ENCODE assay signal across 26 mouse cellular contexts in genomic region chr1:55686261-55686660, GRCm38 (mm10).
DNase-seq lines count a peak whose midpoint lies in the region; ATAC-seq and TF ChIP-seq lines count a peak whose summit lies in the region.
"Had no signal": no experiment of that assay in that cellular context is flagged by ENCODE, and none has a peak within 500 bp of the region (broad histone marks: within the 10 kb centered on the region; RNA-seq: fewer than 3 reads in every experiment).

No protein-coding gene starts in this region.

- H3K4me1 ChIP-seq in midbrain, postnatal 0 days (ENCODE audit: insufficient read depth, low read length) = no peaks in the 10 kb centered on the region
- H3K4me1 ChIP-seq in midbrain, embryonic 11.5 days (ENCODE audit: control insufficient read depth, insufficient read depth, low read length) = no peaks in the 10 kb centered on the region; the same call in 1 of the 2 replicates
- H3K4me1 ChIP-seq in heart, embryonic 10.5 days = no peaks in the 10 kb centered on the region
- H3K4me1 ChIP-seq: embryonic facial prominence, embryonic 10.5 days; embryonic facial prominence, embryonic 12.5 days; forebrain, embryonic 13.5 days; forebrain, embryonic 15.5 days had no signal

- no peak for TF ChIP-seq CTCF in midbrain, postnatal 0 days (IDR thresholded peaks at IDR 0.05)

- H3K9ac ChIP-seq in midbrain, postnatal 0 days (replicated peaks; ENCODE audit: low read length, poor library complexity, severe bottlenecking) = no peak overlapping the region
- H3K9ac ChIP-seq in midbrain, embryonic 11.5 days (ENCODE audit: low read length) = no peak overlapping the region
- H3K9ac ChIP-seq: embryonic facial prominence, embryonic 12.5 days; forebrain, embryonic 13.5 days; forebrain, embryonic 15.5 days; forebrain, postnatal 0 days had no signal

- WGBS in midbrain, postnatal 0 days = 74% methylated on average over 5 of the region's 5 CpGs
- 77% methylated on average over 5 of the region's 5 CpGs for WGBS in midbrain, embryonic 11.5 days
- 83% methylated on average over 5 of the region's 5 CpGs for WGBS in heart, embryonic 10.5 days

- no peak overlapping the region for H3K4me2 ChIP-seq in midbrain, postnatal 0 days (ENCODE audit: low read depth, low read length, poor library complexity, severe bottlenecking)
- no peak overlapping the region for H3K4me2 ChIP-seq in midbrain, embryonic 11.5 days
- H3K4me2 ChIP-seq: embryonic facial prominence, embryonic 12.5 days; forebrain, embryonic 13.5 days; forebrain, embryonic 15.5 days had no signal

- H3K27ac ChIP-seq in midbrain, postnatal 0 days (ENCODE audit: low read depth, low read length) = no peak overlapping the region
- no peak overlapping the region for H3K27ac ChIP-seq in midbrain, embryonic 11.5 days (ENCODE audit: low read depth, low read length)
- H3K27ac ChIP-seq in heart, embryonic 10.5 days = no peak overlapping the region
- H3K27ac ChIP-seq: embryonic facial prominence, embryonic 10.5 days; embryonic facial prominence, embryonic 12.5 days; forebrain, embryonic 13.5 days; forebrain, embryonic 15.5 days had no signal

- no peaks in the 10 kb centered on the region for H3K9me3 ChIP-seq in midbrain, postnatal 0 days (ENCODE audit: low read length)
- no peaks in the 10 kb centered on the region for H3K9me3 ChIP-seq in midbrain, embryonic 11.5 days (ENCODE audit: control insufficient read depth, low read length)
- no peaks in the 10 kb centered on the region for H3K9me3 ChIP-seq in heart, embryonic 10.5 days
- H3K9me3 ChIP-seq: embryonic facial prominence, embryonic 10.5 days; embryonic facial prominence, embryonic 12.5 days; forebrain, embryonic 13.5 days; forebrain, embryonic 15.5 days; G1E had no signal

- H3K36me3 ChIP-seq in midbrain, postnatal 0 days (ENCODE audit: insufficient read depth, low read length) = no peaks in the 10 kb centered on the region
- H3K36me3 ChIP-seq in midbrain, embryonic 11.5 days (ENCODE audit: control insufficient read depth, insufficient read depth, low read length) = no peaks in the 10 kb centered on the region
- no peaks in the 10 kb centered on the region for H3K36me3 ChIP-seq in heart, embryonic 10.5 days
- H3K36me3 ChIP-seq: embryonic facial prominence, embryonic 10.5 days; embryonic facial prominence, embryonic 12.5 days; forebrain, embryonic 15.5 days; G1E had no signal

- DNase-seq in cerebellum, postnatal 10 days = peak; percentile 41 to 60
- DNase-seq in cerebellum, adult 11-12 months = no peak
- DNase-seq in midbrain, postnatal 0 days (ENCODE audit: low spot score) = peak; percentile 58
- no peak for DNase-seq in midbrain, embryonic 11.5 days (ENCODE audit: low spot score, missing footprints)
- DNase-seq in retina, postnatal 1 day = peak; percentile 65
- no peak for DNase-seq in heart, embryonic 10.5 days (ENCODE audit: low spot score)
- DNase-seq: adrenal gland, adult 8-10 months; adrenal gland, postnatal 14 days; adrenal gland, postnatal 36 days; B cell, adult 2 months; cerebellum, adult 18-20 months; cerebellum, adult 8-10 months; cerebellum, adult 9-11 months; cerebellum, postnatal 25 days; forebrain, postnatal 0 days had no signal

- H3K27me3 ChIP-seq in midbrain, postnatal 0 days (ENCODE audit: insufficient read depth, low read length) = no peaks in the 10 kb centered on the region
- H3K27me3 ChIP-seq in midbrain, embryonic 11.5 days (ENCODE audit: control insufficient read depth, insufficient read depth, low read length) = no peaks in the 10 kb centered on the region; the same call in 1 of the 2 replicates
- no peaks in the 10 kb centered on the region for H3K27me3 ChIP-seq in heart, embryonic 10.5 days (ENCODE audit: insufficient read depth, poor library complexity, severe bottlenecking)
- H3K27me3 ChIP-seq: CH12.LX; embryonic facial prominence, embryonic 12.5 days; forebrain, embryonic 13.5 days; forebrain, embryonic 15.5 days; Patski had no signal

- no peak for ATAC-seq in midbrain, postnatal 0 days (ENCODE audit: low FRiP score)
- no peak for ATAC-seq in midbrain, embryonic 11.5 days (ENCODE audit: low FRiP score)
- ATAC-seq in erythroid progenitor cell, adult 5-6 weeks (replicated peaks; ENCODE audit: low FRiP score, poor library complexity, severe bottlenecking) = no peak
- ATAC-seq: activated CD4-positive, CD25-positive, alpha-beta regulatory T cell, adult 4 months; CD4-positive, CD25-positive, alpha-beta regulatory T cell, adult 4 months; forebrain, embryonic 13.5 days; forebrain, embryonic 15.5 days; forebrain, postnatal 0 days; Patski had no signal

- no peak overlapping the region for H3K4me3 ChIP-seq in midbrain, postnatal 0 days (ENCODE audit: low read depth, low read length)
- H3K4me3 ChIP-seq in midbrain, embryonic 11.5 days (ENCODE audit: low read depth, low read length) = no peak overlapping the region
- H3K4me3 ChIP-seq in heart, embryonic 10.5 days = no peak overlapping the region
- H3K4me3 ChIP-seq: embryonic facial prominence, embryonic 10.5 days; embryonic facial prominence, embryonic 12.5 days; erythroblast, embryonic 14.5 days; forebrain, embryonic 13.5 days; forebrain, embryonic 15.5 days had no signal

Comparison
In these comparisons a context has a peak if more than half of its experiments do, and no peak if none do; other contexts are left out.
1. DNase-seq: peak in cerebellum, postnatal 10 days (2 of 2), midbrain, postnatal 0 days (single experiment) and retina, postnatal 1 day (single experiment); none in cerebellum, adult 11-12 months (single experiment), midbrain, embryonic 11.5 days (single experiment) and heart, embryonic 10.5 days (single experiment).